Mouse (Mus musculus): ENCODE results near the gene Nr3c2.

Gene Nr3c2

GRCm38 (mm10) chr8:77261215-77261614, 362.0 kb downstream of the Nr3c2 start:
- DNase-seq = no peak

DNA sequence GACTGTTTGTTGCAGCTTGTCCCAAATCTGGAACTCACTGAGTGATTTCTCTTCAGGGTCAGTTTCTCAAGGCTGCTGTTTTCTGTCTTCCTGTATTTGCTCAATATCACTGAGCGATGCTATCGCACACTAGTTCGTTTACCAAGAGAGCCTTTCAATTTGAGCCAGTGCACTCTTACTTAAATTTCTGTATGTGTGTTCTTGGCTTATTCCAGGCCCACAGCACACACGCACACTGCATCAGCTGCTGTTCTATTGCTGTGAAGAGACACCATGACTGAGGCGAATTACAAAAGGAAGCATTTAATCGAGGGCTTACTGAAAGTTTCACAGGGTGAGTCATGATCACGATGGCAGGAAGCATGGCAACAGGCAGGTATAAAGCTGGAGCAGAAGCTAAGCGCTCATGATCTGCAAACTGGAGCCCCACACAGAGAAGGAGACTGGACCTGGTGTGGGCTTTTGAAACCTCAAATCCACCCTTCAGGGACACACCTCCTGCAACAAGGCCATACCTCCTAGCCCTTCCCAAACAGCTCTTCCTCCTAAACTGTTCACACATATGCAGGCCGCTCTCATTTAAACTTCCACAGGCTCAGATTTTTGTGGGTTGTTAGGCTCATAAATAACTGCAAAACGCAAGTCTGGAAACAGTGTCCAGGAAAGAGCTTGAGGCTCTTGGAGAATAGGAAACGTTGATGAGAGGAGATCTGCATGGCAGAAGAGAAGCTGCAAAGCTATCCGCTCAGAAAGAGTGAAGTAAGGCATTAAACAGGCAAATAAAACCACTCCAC, 363.2 kb downstream of the Nr3c2 start:
- DNase-seq = no peak

- DNase-seq = no peak
Observed at GRCm38 (mm10) chr8:77267941-77268405, 368.7 kb downstream of the Nr3c2 start.

DNA sequence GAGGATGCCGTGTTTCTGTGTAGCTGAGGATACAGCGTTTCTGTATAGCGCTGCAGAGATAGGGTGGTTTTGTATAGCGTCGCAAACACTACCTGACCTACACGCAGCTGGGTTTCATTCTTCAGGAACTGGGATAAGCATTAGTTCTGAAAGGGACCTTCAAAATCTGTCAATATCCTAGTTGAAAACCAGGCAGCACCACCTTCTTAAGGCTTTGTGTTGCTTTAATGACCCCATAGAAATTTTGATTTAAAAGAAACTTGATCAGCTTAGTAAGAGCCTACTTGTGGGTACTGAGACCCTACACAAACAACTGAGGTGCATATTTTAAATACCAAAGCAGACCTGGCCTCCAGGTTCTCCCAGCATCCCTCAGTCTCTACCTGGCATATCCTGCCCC, 372.9 kb downstream of the Nr3c2 start:
- no peak for DNase-seq

DNA sequence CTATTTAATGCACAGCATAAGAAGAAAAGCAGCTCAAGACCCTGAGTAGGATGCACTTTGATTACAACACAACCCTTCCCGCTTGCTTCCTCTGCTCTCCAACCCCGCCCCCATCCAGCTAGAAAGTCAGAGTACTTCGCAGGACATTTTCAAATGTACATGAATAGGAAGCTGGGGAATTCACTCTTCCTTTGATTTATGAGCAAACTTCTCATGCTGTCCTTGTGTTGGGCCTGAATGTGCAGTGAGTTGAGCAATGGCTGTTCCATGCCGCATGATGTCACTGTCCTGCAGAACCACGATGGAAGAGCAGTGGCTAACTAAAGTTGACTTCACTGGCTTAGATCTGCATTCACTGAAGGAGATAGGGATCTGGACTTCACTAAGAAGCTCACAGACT, 376.3 kb downstream of the Nr3c2 start:
- DNase-seq = no peak

GRCm38 (mm10) chr8:77276827-77277226, 377.6 kb downstream of the Nr3c2 start:
- DNase-seq = no peak

- DNase-seq = no peak
Observed at GRCm38 (mm10) chr8:77278246-77278645, 379.0 kb downstream of the Nr3c2 start.

- no peak for DNase-seq
Observed at GRCm38 (mm10) chr8:77279977-77280376, 380.7 kb downstream of the Nr3c2 start.

- no peak for DNase-seq
Observed at GRCm38 (mm10) chr8:77282605-77283236, 383.5 kb downstream of the Nr3c2 start.

GRCm38 (mm10) chr8:77284473-77284872, 385.2 kb downstream of the Nr3c2 start:
- DNase-seq = no peak

DNA sequence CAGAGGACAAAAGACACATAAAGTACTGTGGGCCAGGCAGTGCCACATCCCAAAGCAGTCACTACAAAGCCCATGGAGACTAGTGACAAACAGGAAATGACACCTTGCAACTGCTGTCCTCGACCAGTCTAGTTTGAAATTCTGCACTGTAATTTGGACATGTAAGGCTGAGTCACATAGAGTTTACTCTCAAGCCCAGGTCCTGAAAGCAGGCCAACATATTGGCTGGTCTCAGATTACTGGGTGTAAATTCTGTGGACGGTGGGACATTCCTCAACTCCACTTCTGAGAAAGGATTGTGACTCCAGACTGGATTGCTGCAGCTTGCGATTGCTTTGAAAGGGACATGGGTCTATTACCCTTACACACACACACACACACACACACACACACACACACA, 388.8 kb downstream of the Nr3c2 start:
- DNase-seq = no peak

GRCm38 (mm10) chr8:77288492-77288891, 389.2 kb downstream of the Nr3c2 start:
- DNase-seq = no peak

DNA sequence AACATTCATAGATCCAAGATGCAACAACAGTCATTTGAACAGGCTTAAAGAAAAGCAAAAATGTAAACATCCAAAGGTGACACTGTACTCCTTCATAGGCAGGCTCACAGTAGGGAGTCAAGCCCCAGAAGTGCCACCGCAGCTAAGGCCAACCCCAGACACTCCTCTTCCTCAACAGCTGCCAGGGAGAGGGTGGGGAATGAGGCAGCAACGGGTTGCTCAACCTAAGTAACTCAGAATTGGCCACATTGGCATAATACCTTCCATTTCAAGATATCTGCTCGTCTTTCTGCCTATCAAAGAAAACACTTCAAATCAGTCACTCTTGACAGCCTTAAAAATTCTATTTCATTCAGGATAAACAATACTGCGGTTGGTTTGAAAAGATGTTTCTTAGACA, 392.9 kb downstream of the Nr3c2 start:
- no peak for DNase-seq

GRCm38 (mm10) chr8:77292649-77293048, 393.4 kb downstream of the Nr3c2 start:
- no peak for DNase-seq

- DNase-seq = no peak
Observed at GRCm38 (mm10) chr8:77294599-77294998, 395.4 kb downstream of the Nr3c2 start.
